In the genomic region with DNA sequence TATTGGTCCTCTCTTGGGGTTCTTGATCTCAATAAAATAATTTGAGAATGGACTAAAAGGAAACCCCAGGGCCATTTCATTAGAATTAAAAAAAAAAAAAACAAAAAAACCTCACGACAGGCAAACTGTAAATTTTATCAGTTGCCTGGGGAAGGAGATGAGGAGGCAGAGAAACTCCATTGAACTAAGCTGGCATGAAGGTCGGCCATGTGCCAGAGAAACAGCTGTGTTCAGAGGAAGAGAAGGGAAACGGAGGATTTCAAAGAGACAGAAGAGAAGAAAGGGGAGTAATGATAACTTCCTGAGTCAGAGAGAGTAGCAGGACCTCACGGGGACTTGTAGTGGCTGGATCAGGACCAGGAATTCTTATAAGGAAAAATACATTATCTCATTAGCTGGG, we compare ENCODE assay signal across 19 mouse cellular contexts.
DNase-seq lines count a peak whose midpoint lies in the region; ATAC-seq and TF ChIP-seq lines count a peak whose summit lies in the region.
"Had no signal": no experiment of that assay in that cellular context is flagged by ENCODE, and none has a peak within 500 bp of the region (broad histone marks: within the 10 kb centered on the region; RNA-seq: fewer than 3 reads in every experiment).

No protein-coding gene starts in this region.

- no peaks in the 10 kb centered on the region for H3K36me3 ChIP-seq in forebrain, embryonic 15.5 days
- no peaks in the 10 kb centered on the region for H3K36me3 ChIP-seq in forebrain, embryonic 16.5 days (ENCODE audit: control insufficient read depth, insufficient read depth)
- H3K36me3 ChIP-seq: embryonic facial prominence, embryonic 12.5 days; limb, embryonic 13.5 days; lung, embryonic 15.5 days had no signal

- H3K4me2 ChIP-seq in forebrain, embryonic 15.5 days (replicated peaks) = no peak overlapping the region
- H3K4me2 ChIP-seq in forebrain, embryonic 16.5 days (ENCODE audit: low read length) = no peak overlapping the region
- H3K4me2 ChIP-seq: embryonic facial prominence, embryonic 12.5 days; heart, embryonic 11.5 days; limb, embryonic 13.5 days; liver, embryonic 11.5 days; lung, embryonic 15.5 days; midbrain, embryonic 11.5 days had no signal

- no peaks in the 10 kb centered on the region for H3K27me3 ChIP-seq in forebrain, embryonic 15.5 days
- no peaks in the 10 kb centered on the region for H3K27me3 ChIP-seq in forebrain, embryonic 16.5 days (replicated peaks; ENCODE audit: control insufficient read depth, insufficient read depth, low read length)
- H3K27me3 ChIP-seq: embryonic facial prominence, embryonic 12.5 days; lung, embryonic 15.5 days had no signal

- H3K4me3 ChIP-seq in forebrain, embryonic 15.5 days = no peak overlapping the region
- H3K4me3 ChIP-seq in forebrain, embryonic 16.5 days (replicated peaks; ENCODE audit: low read length) = no peak overlapping the region
- no peak overlapping the region for H3K4me3 ChIP-seq in olfactory bulb, adult 2 months (ENCODE audit: insufficient read depth, low read depth, low read length)
- H3K4me3 ChIP-seq: embryonic facial prominence, embryonic 12.5 days; limb, embryonic 13.5 days; lung, embryonic 15.5 days had no signal

- H3K4me1 ChIP-seq in forebrain, embryonic 15.5 days = peaks cover 4% of the 10 kb centered on the region
- H3K4me1 ChIP-seq in forebrain, embryonic 16.5 days (replicated peaks; ENCODE audit: control insufficient read depth, insufficient read depth, low read length) = peaks cover 10% of the 10 kb centered on the region
- peaks cover 17% of the 10 kb centered on the region for H3K4me1 ChIP-seq in olfactory bulb, adult 2 months (ENCODE audit: control insufficient read depth, insufficient read depth, low read length)
- H3K4me1 ChIP-seq: embryonic facial prominence, embryonic 12.5 days; lung, embryonic 15.5 days had no signal

- peak overlapping the region; percentile 4; the same call in 1 of the 2 replicates for H3K27ac ChIP-seq in forebrain, embryonic 15.5 days (replicated peaks)
- H3K27ac ChIP-seq in forebrain, embryonic 16.5 days (ENCODE audit: low read length) = no peak overlapping the region
- 0 out of 2 replicates have a peak overlapping the region, but pooled peaks have one; percentile 9 for H3K27ac ChIP-seq in olfactory bulb, adult 2 months (ENCODE audit: insufficient read depth, low read depth, low read length)
- H3K27ac ChIP-seq: embryonic facial prominence, embryonic 12.5 days; limb, embryonic 13.5 days; lung, embryonic 15.5 days had no signal

- intact Hi-C loops in left cerebral cortex, postnatal 4 days (cut with DNase I) = no loop called here
- intact Hi-C loops in left cerebral cortex, postnatal 36 days (cut with DNase I) = no loop called here

- WGBS in forebrain, embryonic 15.5 days = 58% methylated on average over 4 of the region's 4 CpGs
- WGBS in forebrain, embryonic 16.5 days = 50% methylated on average over 4 of the region's 4 CpGs
- 23% methylated on average over 4 of the region's 4 CpGs for WGBS in olfactory bulb, adult 2 months

- peak; percentile 40 for DNase-seq in left cerebral cortex, postnatal 4 days
- no peak for DNase-seq in left cerebral cortex, postnatal 36 days (ENCODE audit: low spot score in 2 of 2)
- peak; percentile 23 for DNase-seq in brain, embryonic 14.5 days (ENCODE audit: low read depth)
- DNase-seq in embryo, embryonic 10 days (ENCODE audit: low spot score) = no peak
- DNase-seq: cerebellum, adult 2 months; cerebellum, postnatal 25 days; gastrocnemius, postnatal 36 days; heart, postnatal 36 days; thymus, adult 2 months had no signal

- H3K9me3 ChIP-seq in forebrain, embryonic 15.5 days = no peaks in the 10 kb centered on the region
- H3K9me3 ChIP-seq in forebrain, embryonic 16.5 days (ENCODE audit: control insufficient read depth, low read length) = no peaks in the 10 kb centered on the region
- H3K9me3 ChIP-seq: embryonic facial prominence, embryonic 12.5 days; limb, embryonic 13.5 days; lung, embryonic 15.5 days had no signal

- no peak for TF ChIP-seq POLR2A in brain, embryonic 14.5 days (IDR thresholded peaks at IDR 0.05; ENCODE audit: borderline replicate concordance, extremely low read depth, insufficient read depth, insufficient read length, poor library complexity, severe bottlenecking)
- no peak for TF ChIP-seq POLR2A in olfactory bulb, adult 2 months (IDR thresholded peaks at IDR 0.05; ENCODE audit: insufficient read depth, low read depth, low read length)

- no peak for TF ChIP-seq CTCF in brain, embryonic 14.5 days (IDR thresholded peaks at IDR 0.05; ENCODE audit: borderline replicate concordance, extremely low read depth, insufficient read depth, insufficient read length)
- no peak for TF ChIP-seq CTCF in olfactory bulb, adult 2 months (IDR thresholded peaks at IDR 0.05; ENCODE audit: insufficient read depth, low read depth, low read length)

- no peak overlapping the region for H3K9ac ChIP-seq in forebrain, embryonic 15.5 days (replicated peaks)
- no peak overlapping the region for H3K9ac ChIP-seq in forebrain, embryonic 16.5 days (replicated peaks; ENCODE audit: low read depth, low read length)
- H3K9ac ChIP-seq: embryonic facial prominence, embryonic 12.5 days; limb, embryonic 13.5 days; lung, embryonic 15.5 days had no signal

- no peak for ATAC-seq in forebrain, embryonic 15.5 days (replicated peaks)
- ATAC-seq in forebrain, embryonic 16.5 days = no peak
- ATAC-seq: CD4-positive, CD25-positive, alpha-beta regulatory T cell, adult 4 months had no signal

Comparison
In these comparisons a context has a peak if more than half of its experiments do, and no peak if none do; other contexts are left out.
1. DNase-seq: peak in left cerebral cortex, postnatal 4 days (single experiment) and brain, embryonic 14.5 days (single experiment); none in left cerebral cortex, postnatal 36 days (0 of 2) and embryo, embryonic 10 days (single experiment).